Mouse (Mus musculus) embryonic facial prominence, embryonic 14.5 days (tissue): Measurements from ENCODE around the gene Flrt1. TPM values are rescaled to one million over a fixed set of nuclear protein-coding genes. Genes with fewer than 3 reads are reported as not detected.
A peak's percentile ranks its signal among the peaks of the same experiment; 100 is the strongest.

Experiments
- ATAC-seq: fragments of 200-750 bp; cut with Nextera tagmentation; 2 replicates; pipeline ENCODE4 v1.8.0; 2017; ENCODE audit warnings: low read depth, moderate number of reproducible peaks, moderate TSS enrichment
- DNase-seq: peaks from one replicate; pipeline ENCODE4 v3.0.0-alpha.2; 2015; ENCODE audit warnings: low spot score
- H3K27ac ChIP-seq: fragments of 300-500 bp; sonication (generic); replicated peaks from 2 replicates; pipeline ENCODE4 v1.5.1; 2014; ENCODE audit warnings: low read depth, mild to moderate bottlenecking, low read length, moderate library complexity
- H3K27me3 ChIP-seq: fragments of 300-500 bp; sonication (generic); replicated peaks from 2 replicates; pipeline ENCODE4 v1.6.1; 2014; ENCODE audit warnings: low read length; ENCODE audit not compliant: control insufficient read depth, insufficient read depth
- H3K36me3 ChIP-seq: fragments of 300-500 bp; sonication (generic); 2 replicates; pipeline ENCODE4 v1.6.1; 2014; ENCODE audit warnings: low read length, mixed read lengths; ENCODE audit not compliant: control insufficient read depth, insufficient read depth
- H3K4me1 ChIP-seq: fragments of 300-500 bp; sonication (generic); 2 replicates; pipeline ENCODE4 v1.6.1; 2014; ENCODE audit warnings: antibody characterized with exemption, low read length; ENCODE audit not compliant: control insufficient read depth, insufficient read depth
- H3K4me2 ChIP-seq: fragments of 300-500 bp; sonication (generic); 2 replicates; pipeline ENCODE4 v1.6.1; 2014; ENCODE audit warnings: low read depth, mild to moderate bottlenecking, low read length, moderate library complexity, mixed read lengths
- H3K4me3 ChIP-seq: fragments of 300-500 bp; sonication (generic); 2 replicates; pipeline ENCODE4 v1.5.1; 2014; ENCODE audit warnings: low read depth, mild to moderate bottlenecking, low read length
- H3K9ac ChIP-seq: fragments of 300-500 bp; sonication (generic); 2 replicates; pipeline ENCODE4 v1.6.1; 2014; ENCODE audit warnings: low read depth, mild to moderate bottlenecking, low read length, moderate library complexity, mixed read lengths
- H3K9me3 ChIP-seq: fragments of 300-500 bp; sonication (generic); 2 replicates; pipeline ENCODE4 v1.6.1; 2016; ENCODE audit warnings: low read length; ENCODE audit not compliant: control insufficient read depth
- WGBS: fragments of 180-500 bp; shearing (Covaris S2); extraction: QIAGEN DNeasy Blood & Tissue Kit; methylation state at CpG from one replicate; pipeline ENCODE4 v1.1.7; 2014; 5-methylcytosine and 5-hydroxymethylcytosine counted together
- polyA plus RNA-seq: library from polyadenylated mRNA; unstranded; fragments of >200 nt; fragmentation: Nextera tagmentation; extraction: Ambion mirVana; gene quantifications from 2 replicates; pipeline ENCODE4 v1.2.1, GENCODE M21; 2014

The Flrt1 gene
- polyA plus RNA-seq, 1 experiment from 2014 or later: 10.4 TPM

DNA sequence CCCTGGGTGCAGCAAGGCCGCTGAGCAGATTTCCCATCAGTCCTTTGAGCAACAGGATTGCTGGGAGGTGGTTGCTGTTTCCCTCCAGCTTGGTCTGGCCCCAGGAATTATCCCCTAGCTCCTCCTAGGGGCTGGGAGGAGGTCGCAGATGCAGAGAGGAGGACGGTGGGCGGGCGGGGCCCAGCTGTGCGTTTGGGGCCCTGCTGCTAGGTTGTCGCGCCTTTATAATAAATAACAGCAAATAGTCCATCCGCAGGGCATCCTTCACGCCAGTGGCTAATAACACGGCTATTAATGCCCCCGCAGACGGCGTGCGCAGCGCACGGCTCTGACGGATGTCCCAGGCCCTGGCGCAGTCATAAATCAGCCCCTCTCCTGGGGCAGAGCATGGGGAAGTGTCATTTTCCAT lies 1.5 kb downstream of the Flrt1 start:
- H3K4me3 ChIP-seq: peak overlapping the region; percentile 12; the same call in 1 of the 2 replicates
- DNase-seq (peak; percentile 82), ATAC-seq (peak; percentile 73; the same call in 1 of the 2 replicates)
- peak overlapping the region; percentile 49 for H3K4me2 ChIP-seq
- no peaks in the 10 kb centered on the region for H3K27me3 ChIP-seq
- H3K27ac ChIP-seq: peak overlapping the region; percentile 74
- no peaks in the 10 kb centered on the region for H3K36me3 ChIP-seq
- 20% methylated on average over 19 of the region's 19 CpGs for WGBS
- H3K9ac ChIP-seq: peak overlapping the region; percentile 46; the same call in 1 of the 2 replicates
- H3K4me1 ChIP-seq: peaks cover 28% of the 10 kb centered on the region
- no peaks in the 10 kb centered on the region for H3K9me3 ChIP-seq

DNA sequence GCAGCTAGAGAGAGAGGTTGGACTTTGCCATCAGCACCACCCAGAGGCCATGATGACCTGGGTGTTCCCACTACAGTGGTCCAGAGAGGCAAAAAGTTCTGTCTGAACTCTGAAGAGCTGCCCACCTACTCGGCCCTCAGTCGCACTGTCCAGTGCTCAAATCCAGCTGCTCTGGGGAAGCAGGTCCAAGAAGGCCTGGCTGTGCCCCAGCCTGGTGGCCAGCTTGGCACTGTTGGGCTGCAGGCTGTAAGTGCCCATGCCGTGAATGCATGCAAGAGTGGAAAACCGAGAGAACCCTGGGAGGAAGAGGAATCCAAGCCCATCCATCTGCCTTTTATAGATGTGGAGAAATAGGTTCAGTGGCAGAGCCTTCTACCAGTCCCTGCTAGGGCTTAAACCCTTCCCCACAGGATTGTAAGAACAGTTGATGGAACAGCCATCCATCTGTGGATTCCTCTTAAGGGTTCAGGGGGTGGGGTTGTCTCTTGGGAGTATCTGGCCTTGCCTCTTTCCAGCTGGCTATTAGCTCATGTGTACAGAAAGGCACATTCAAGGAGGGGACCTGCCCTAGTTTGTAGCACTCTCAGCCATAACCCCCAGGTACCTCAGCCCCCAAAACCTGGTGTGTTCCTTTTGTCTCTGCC lies 2.1 kb downstream of the Flrt1 start:
- WGBS: 65% methylated on average over 4 of the region's 4 CpGs
- Histone ChIP-seq H3K27me3 (no peaks in the 10 kb centered on the region), H3K27ac (peak overlapping the region; percentile 74), H3K36me3 (no peaks in the 10 kb centered on the region), H3K4me1 (peaks cover 28% of the 10 kb centered on the region), H3K9me3 (no peaks in the 10 kb centered on the region), H3K4me3 (peak overlapping the region; percentile 12; the same call in 1 of the 2 replicates), H3K9ac (peak overlapping the region; percentile 45; the same call in 1 of the 2 replicates), H3K4me2 (peak overlapping the region; percentile 49; the same call in 1 of the 2 replicates)
- peak; percentile 82 for DNase-seq
- ATAC-seq: 0 out of 2 replicates have a peak, but pooled peaks have one; percentile 41

DNA sequence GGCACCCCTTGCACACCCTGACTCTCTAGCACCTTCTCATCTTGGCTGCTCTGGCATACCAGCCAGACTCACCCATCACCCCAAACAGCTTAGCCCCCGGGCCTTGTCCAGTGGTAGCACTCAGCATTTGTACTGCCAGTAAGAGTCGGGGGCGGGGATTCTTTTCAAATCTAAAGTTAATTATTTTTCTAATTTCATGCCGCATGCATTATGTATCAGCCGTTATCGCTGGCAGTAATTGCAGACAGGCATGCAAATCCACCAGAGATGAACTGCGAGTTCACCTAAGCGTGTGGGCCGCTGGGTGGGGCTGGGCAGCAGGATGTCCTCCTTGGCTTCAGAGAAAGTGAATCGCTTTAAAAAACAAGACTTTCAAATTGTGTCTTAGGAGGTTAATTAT lies 3.5 kb downstream of the Flrt1 start:
- Histone ChIP-seq H3K4me2 (no peak overlapping the region), H3K9me3 (no peaks in the 10 kb centered on the region), H3K27ac (no peak overlapping the region), H3K9ac (no peak overlapping the region), H3K27me3 (peaks cover under 1% of the 10 kb centered on the region; the same call in 1 of the 2 replicates), H3K4me1 (peaks cover 28% of the 10 kb centered on the region), H3K4me3 (no peak overlapping the region), H3K36me3 (no peaks in the 10 kb centered on the region)
- ATAC-seq (no peak), DNase-seq (no peak)
- 82% methylated on average over 10 of the region's 10 CpGs for WGBS

DNA sequence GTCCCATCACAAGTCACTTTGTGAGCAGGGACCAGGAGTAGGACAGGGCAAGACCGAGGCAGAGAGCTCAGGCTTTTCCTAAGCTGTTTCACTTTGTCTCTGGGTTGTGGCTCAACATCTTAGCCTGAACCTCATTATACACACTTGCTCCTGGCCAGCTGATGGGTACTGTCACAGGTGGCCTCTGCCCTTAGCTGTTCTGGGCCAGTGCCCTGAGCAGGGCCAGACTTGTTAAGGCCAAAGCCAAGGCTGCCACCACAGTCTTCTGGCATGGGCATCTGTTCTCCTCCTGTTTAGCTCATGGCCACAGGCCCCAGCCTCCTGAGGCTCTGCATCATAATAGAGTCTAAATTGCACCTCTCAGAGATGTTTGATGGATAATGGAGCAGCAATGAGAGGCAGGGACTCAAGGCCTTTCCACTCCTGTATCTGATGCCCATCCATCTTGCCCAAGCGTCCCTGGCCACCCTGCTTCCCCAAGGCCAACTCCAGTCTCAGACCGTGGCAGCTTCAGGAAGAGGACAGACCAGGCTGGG lies 5.8 kb downstream of the Flrt1 start:
- 63% methylated on average over 3 of the region's 3 CpGs for WGBS
- peaks cover 10% of the 10 kb centered on the region for H3K27me3 ChIP-seq

DNA sequence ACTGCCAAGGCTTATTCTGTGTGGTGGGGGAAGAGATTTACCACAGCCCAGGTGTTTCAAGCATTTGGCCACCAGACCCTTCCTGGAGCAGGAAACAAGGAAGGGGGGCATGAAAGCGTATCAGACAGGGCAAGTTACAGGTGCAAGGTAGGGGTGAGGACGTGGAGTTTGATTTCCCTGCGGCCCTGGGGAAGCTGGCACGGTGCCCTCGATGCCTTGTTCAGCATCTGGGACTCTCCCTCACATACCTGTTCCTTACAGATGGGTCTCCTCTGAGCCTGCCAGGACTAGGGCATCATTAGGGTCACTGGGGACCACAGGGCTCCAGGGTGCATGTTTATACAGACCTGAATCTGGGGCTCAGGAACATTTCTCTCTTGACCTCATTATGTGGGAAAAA lies 12.8 kb downstream of the Flrt1 start:
- Histone ChIP-seq H3K9ac (0 out of 2 replicates have a peak overlapping the region, but pooled peaks have one; percentile 30), H3K36me3 (no peaks in the 10 kb centered on the region; the same call in 1 of the 2 replicates), H3K9me3 (no peaks in the 10 kb centered on the region), H3K27me3 (peaks cover 10% of the 10 kb centered on the region), H3K4me1 (peaks cover 34% of the 10 kb centered on the region), H3K27ac (no peak overlapping the region), H3K4me3 (no peak overlapping the region), H3K4me2 (no peak overlapping the region)
- WGBS: 62% methylated on average over 5 of the region's 5 CpGs
- no peak for DNase-seq
- no peak for ATAC-seq

More for the DNA sequence above, 5.8 kb downstream of the Flrt1 start:
- ATAC-seq (no peak), DNase-seq (no peak)
- Histone ChIP-seq H3K4me3 (no peak overlapping the region), H3K27ac (no peak overlapping the region), H3K36me3 (no peaks in the 10 kb centered on the region; the same call in 1 of the 2 replicates), H3K9me3 (no peaks in the 10 kb centered on the region), H3K4me2 (no peak overlapping the region), H3K9ac (no peak overlapping the region), H3K4me1 (peaks cover 16% of the 10 kb centered on the region)

DNA sequence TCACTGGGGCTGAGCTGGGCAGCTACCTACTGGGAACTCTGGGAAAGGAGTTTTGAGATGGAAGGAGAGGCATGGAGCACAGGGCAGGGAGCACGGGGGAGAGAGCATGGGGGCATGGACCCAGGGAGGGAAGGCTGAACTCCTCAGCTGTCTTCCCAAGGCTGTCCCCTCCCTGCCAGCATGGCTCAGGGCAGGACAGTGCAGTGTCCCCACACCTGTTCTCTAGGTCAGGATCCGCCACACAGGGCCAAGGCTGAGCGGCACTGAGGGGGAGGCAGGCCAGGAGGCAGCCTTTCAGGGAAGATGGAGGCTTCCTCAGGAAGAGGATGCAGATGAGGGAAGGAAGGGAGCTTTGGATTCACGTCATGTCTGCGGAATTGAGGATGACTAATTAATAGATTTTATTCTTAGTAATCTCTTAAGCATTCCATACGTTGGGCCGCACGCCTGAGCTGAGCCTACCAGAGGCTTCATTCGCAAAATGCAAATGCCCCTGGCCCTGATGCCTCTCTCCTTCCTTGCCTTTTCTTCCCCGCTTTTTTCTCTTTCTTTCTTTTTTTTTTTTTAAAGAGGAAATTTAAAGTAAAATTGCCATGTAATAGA lies 14.0 kb downstream of the Flrt1 start:
- WGBS: 60% methylated on average over 10 of the region's 10 CpGs
- Histone ChIP-seq H3K27ac (no peak overlapping the region), H3K27me3 (peaks cover 5% of the 10 kb centered on the region; the same call in 1 of the 2 replicates), H3K9me3 (no peaks in the 10 kb centered on the region), H3K4me2 (no peak overlapping the region), H3K4me3 (no peak overlapping the region), H3K9ac (no peak overlapping the region), H3K4me1 (peaks cover 34% of the 10 kb centered on the region), H3K36me3 (no peaks in the 10 kb centered on the region; the same call in 1 of the 2 replicates)
- DNase-seq: no peak
- no peak for ATAC-seq

DNA sequence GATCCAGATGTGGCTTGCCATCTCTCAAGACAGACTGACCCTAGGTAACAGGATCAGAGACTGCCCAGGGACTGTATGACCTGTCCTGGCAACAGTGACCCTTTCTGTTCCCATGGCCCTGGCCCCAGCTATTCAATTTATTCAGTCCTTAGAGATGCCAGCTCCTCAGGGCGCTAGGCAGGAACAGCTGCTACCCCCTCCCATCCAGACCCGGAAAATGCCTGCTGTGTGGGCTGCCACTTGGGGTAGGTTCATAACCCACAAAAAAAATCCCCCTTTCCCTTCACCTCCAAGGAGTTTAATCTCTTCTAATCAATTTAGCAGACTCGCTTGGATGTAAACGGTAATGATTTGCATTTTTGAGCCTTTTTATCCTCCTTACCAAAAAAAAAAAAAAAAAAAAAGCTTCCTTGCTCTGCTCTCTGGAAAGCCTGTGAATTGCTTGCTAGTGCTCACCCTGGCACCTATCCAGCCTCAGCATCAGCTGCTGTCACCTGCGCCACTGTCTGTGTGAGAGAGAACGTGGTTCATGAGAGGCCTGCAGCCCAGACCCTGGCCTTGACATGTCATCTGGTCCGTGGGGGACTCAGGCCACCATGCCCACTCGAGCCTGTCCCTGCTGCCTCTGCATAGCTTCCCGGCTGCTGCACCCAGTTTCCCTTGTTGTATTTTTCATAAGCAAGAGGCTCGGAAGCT lies 15.0 kb downstream of the Flrt1 start:
- ATAC-seq (no peak), DNase-seq (no peak)
- Histone ChIP-seq H3K36me3 (no peaks in the 10 kb centered on the region), H3K4me1 (peaks cover 34% of the 10 kb centered on the region), H3K4me3 (no peak overlapping the region), H3K4me2 (no peak overlapping the region), H3K9me3 (no peaks in the 10 kb centered on the region), H3K9ac (no peak overlapping the region), H3K27ac (no peak overlapping the region), H3K27me3 (no peaks in the 10 kb centered on the region)
- WGBS: 29% methylated on average over 9 of the region's 10 CpGs

DNA sequence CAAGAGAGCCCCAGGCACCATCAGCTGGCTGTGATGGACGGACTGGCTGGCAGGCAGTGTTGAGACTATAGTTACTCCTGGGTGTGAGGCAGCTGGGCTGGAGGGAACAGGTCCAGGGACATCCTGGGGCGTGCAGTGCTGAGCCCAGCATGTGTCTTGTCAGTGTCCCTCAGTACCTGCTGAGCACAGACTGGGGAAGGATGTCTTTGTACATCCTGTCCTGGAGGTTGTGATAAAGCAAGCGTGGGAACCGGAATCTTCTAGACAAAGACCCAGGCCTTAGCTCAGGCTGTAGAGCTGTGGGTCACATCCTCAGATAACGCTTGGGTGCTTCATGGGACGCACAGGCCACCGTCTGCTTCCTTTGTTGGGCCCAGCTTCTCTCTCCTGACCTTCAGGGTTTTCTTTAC lies 15.7 kb downstream of the Flrt1 start:
- no peak overlapping the region; the same call in 1 of the 2 replicates for H3K27ac ChIP-seq
- H3K36me3 ChIP-seq: no peaks in the 10 kb centered on the region
- 48% methylated on average over 7 of the region's 7 CpGs for WGBS
- H3K9ac ChIP-seq: no peak overlapping the region
- H3K4me2 ChIP-seq: no peak overlapping the region
- no peaks in the 10 kb centered on the region for H3K27me3 ChIP-seq
- no peak for ATAC-seq
- no peak overlapping the region for H3K4me3 ChIP-seq
- H3K9me3 ChIP-seq: no peaks in the 10 kb centered on the region
- DNase-seq: no peak
- H3K4me1 ChIP-seq: peaks cover 34% of the 10 kb centered on the region
